Mouse (Mus musculus): ENCODE measurements around the gene Ube2k.
"Not testable (repeated sequence)": the region's sequence is repeated elsewhere in the genome, so short reads cannot be mapped to it uniquely, and the experiment has no call there.

The Ube2k gene

DNA sequence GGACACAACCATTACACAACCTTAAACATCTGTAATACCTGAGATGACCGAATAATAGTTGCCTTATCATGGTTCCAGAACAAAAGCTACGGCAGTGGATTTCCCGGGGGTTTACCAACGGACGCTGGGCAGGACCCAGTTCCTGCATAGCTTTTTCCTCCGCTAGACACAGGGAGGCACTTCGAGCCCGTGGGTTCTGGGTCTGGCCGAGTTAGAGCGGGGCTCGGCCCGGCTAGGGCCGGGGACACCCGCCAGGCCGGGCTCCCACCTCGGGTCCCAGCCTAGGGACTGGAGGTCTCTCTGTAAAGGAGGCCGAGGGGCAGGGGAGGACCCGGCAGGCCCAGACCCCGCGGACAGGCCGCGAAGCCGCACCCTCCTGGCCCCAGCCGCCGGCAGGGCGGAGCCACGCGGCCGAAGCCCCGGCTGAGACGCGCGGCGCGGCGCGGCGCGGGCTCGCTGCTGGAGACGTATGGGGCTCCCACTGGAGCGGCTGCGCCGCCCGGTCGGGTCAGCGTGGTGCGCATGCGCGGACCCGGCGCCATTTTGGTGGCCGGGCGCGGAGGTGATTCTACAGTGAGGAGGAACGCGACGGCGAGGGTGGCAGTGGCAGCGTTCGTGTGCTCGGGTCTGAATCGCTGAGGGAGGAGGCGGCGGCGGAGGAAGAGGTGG, at the start of gene Ube2k, which contains the start of gene Smim14:
TSS of gene Ube2k (plus strand) at position 483 of the 669 bp plus-strand sequence.
TSS of gene Smim14 (minus strand) at position 434 of the 669 bp plus-strand sequence.
- DNase-seq (ENCODE audit: low spot score in 2 of 2), result peak; percentile 86 to 90

DNA sequence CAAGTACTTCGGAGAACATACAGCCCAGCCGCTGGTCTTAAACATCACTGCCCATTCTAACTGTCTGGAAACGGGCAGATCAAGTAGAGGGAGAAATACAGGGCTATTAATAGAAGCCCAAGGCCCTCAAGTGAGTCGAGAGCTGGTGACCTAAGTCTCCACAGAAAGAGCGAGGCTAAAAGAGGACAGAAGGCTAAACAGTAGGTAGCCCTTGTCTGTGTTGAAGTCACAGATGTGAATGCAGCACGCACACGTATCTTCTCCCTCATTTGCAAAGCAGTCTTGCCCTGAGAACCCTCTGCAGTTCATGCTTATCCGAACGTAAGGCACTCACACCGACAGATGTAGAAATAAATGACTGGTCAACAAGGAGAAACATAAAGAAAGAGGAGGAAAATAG, 49.7 kb upstream of the Ube2k start:
- no peak for DNase-seq (ENCODE audit: low spot score in 2 of 2)

GRCm38 (mm10) chr5:65488725-65489124, 48.3 kb upstream of the Ube2k start:
- no peak for DNase-seq (ENCODE audit: low spot score in 2 of 2)

DNA sequence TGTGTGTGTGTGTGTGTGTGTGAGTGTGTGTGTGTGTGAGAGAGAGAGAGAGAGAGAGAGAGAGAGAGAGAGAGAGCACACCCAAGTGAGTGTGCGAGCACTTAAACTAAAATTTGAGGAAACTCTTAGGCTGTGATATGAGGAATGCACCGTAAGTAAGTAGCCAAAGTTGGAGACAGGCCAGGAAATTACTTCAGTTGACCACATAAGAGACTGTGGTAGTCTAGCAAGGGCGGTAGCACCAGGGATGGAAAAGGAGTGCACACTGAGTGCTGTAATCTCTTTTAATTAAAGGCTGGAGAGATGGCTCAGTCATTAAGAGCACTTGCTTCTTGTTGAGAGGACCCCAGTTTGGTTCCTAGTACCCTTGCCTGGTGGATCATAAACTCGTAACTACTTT, 47.2 kb upstream of the Ube2k start:
- DNase-seq (ENCODE audit: low spot score in 2 of 2), result no peak

DNA sequence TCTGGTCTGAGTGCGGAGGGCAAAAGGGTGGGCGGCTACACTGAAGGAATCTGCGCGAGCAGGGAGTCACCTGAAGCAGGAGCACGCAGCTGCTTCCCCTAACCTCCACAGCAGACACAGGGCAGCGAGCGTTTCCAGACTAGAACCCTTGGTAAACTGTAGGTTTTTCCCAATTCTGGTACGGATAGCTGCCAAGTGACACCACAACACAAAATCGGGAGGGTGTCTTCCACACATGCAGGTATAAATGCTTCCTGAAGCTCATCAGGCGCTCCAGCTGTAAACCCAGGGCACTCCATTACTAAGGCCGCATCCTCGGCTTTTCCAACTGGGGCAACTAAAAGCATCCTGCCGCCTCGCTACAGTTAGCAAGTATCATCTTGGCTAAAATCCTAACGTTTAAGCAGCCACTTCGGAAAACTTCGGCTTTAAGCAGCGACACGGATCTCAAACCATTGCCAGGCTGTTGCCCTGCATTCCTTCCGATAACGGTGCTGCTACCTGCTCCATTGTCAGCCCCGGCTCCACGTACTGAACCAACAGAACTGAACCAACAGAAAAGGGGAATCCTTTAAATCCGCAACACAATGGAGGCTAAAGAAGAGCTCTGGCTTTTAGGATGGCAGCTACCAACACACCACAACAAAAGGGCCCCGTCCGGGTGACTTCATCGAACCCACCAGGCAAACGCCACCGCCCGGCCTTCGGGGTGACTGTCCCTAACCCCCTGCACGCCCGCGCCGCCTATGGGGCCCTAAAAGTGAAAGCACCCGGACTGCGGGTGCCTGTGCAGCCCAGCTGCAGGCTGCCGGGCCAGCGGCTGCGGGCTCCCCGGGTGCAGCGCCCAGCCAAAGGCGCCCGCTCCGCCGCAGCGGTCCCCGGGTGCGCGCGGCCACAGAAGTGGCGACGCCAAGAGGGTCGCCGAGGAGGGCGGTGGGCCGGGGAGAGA, 45.0 kb upstream of the Ube2k start:
- DNase-seq (ENCODE audit: low spot score in 2 of 2), result peak; percentile 35 to 43

- peak; percentile 89 to 92 for DNase-seq (ENCODE audit: low spot score in 2 of 2)
Measured at GRCm38 (mm10) chr5:65492716-65493531, 44.1 kb upstream of the Ube2k start, which contains the start of gene Gm43552. TSS of gene Gm43552 (minus strand) at chr5:65492833.

- DNase-seq (ENCODE audit: low spot score in 2 of 2), result no peak
Measured at GRCm38 (mm10) chr5:65500231-65500630, 36.8 kb upstream of the Ube2k start.

DNA sequence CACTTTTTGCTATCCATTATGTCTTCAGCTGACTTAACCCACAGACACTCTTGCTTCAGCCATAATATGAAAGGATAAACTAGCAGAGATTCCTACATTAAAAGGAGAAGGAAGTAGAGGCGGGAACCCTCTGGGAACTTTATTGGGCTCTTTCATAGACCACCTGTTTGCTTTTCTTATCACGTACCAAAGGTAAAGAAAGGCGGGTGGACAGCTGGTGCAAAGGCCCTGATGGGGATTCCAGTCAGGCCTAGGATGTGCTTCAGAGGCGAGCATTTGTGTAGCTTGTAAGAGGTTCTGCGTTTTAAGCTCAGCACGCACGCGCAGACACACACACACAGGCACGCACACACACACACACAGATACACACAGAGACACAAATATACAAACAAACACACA, 35.6 kb upstream of the Ube2k start:
- no peak for DNase-seq (ENCODE audit: low spot score in 2 of 2)

DNA sequence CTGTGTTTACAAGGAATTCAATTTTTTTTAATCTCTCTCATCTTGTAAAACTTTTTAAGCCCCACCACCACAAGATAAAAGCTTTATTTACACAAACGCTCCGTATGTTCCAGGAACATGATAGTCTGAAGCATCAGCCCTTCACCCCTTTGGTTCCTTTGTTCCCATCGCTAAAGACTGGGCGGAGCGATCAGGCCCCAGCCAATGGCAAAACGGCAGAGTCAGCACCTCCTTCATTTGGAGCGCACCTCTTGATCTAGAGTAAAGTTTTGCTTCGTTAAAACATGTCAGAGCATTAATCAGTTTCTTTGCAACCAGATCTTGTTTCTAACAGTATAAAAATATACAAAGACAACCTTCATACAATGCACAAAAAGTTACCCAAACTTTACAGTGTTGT, 31.2 kb upstream of the Ube2k start:
- no peak for DNase-seq (ENCODE audit: low spot score in 2 of 2)

DNA sequence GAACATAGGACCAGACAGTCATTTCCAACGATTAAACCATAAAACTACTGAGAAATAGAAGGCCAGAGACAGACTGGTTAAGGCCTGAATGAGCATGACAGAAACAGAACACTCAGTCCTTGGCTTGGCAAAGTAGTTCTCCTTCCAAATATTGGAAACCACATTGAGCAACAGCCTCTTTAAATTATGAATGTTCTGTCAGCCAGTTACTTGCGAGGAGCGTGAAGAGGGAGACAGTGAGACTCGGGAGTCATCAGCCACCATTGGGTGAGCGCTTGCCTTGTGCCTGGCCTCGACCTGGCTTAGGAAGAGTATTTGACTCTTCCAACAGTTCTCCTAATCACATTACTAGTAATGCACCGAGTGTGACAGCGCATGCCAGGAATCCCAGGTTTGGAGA, 28.6 kb upstream of the Ube2k start:
- no peak for DNase-seq (ENCODE audit: low spot score in 2 of 2)

DNA sequence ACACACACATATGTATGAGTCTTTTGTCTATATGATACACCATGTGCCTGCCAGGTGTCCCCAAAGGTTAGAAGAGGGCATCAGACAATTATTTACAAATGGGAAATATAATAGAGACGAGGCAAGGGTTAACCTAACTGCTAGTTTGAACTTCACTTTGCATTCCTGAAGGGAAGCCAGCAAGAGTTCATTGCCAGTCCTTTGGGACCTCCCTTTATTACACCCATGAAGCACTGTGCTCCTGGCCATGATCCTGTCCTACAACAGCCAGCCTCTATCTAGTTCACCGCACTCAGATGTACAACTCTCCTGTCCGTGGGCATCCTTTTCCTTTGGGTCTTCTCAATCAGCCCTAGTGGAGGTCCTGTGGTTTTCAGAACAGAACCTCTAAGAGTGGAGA, 23.5 kb upstream of the Ube2k start:
- DNase-seq (ENCODE audit: low spot score in 2 of 2), result no peak

DNA sequence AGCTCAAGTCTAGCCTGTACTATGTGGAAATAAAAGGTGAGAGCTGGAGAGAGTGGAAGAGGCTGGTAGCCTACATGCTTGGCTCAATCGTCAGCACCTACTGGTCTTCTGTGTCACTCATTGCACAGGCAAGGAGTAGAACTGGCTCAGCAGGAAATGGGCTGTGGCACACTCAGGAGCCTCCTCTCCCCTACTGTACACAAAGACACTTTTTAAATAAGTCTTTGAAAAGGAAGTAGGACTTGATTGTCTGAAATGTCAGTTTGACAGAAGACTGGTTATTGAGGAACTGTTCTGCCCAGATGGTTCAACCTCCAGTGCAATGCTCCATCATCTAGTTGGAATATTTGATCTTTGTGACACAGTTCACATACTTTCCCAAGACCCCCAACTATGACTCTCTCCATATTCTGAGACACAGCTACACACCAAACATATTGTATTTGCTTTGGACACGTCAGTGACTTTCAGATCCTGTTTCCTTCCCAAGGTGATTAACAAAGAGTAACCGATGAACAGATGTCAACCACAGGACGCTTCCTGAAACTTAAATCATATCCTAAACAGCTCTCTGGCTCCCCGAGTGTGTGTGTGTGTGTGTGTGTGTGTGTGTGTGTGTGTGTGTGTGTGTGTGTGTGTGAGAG, 22.3 kb upstream of the Ube2k start:
- no peak for DNase-seq (ENCODE audit: low spot score in 2 of 2)

DNA sequence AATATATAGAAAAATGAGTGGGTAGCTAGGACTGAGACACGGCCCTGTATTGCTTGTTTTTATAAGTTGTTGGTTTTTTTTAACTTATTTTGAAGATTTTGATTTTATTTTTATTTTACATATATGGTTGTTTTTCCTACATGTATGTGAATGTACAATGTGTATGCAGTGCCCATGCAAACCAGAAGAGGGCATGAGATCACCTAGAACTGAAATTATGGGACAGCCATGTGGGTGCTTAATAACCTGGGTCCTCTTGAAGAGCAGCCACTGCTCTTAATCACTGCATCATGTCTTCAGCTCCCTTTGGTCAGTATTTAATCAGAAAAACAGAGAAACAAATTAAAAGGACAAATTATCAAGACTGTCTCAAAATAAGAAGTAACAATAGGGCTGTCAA, 15.2 kb upstream of the Ube2k start:
- DNase-seq (ENCODE audit: low spot score in 2 of 2), result no peak

- DNase-seq (ENCODE audit: low spot score in 2 of 2), result no peak
Measured at GRCm38 (mm10) chr5:65524831-65525230, 12.2 kb upstream of the Ube2k start.

DNA sequence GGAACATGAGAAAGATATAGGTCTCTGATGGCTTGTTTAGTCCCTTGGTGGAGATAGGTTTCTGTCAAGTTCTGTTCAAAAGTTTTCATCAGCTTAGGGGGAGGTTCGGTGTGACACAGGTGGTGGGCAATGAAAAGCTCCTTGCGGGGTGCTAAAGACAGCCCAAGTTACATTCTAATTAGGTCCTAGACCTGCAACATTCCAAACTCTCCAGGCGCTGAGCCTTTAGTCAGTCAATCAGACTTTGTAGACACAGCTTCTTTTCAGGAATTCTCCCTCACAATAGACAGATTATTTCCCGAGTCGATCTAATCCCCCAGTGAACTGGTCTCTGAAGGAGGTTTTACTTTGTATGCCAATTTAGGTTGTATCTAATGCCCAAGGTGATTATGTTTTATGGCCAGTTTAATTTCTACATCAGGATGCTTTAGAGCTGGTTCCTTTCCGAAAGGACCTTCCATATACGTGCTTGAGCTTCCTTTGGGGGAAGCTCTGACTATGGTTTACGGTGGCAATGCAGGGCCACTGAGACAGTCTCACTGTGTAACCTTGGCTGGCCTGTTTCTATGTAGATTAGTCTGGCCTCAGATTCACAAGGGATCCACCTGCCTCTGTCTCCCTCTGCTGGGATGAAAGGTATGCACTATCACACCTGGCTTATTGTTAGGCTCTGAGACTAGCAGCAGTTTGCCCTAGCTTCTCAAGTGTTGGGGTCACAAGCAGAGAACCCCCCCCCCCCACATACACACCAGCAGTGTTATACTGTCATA, 11.2 kb upstream of the Ube2k start:
- DNase-seq (ENCODE audit: low spot score in 2 of 2), result no peak

- no peak for DNase-seq (ENCODE audit: low spot score in 2 of 2)
Measured at GRCm38 (mm10) chr5:65531283-65531682, 5.8 kb upstream of the Ube2k start.

DNA sequence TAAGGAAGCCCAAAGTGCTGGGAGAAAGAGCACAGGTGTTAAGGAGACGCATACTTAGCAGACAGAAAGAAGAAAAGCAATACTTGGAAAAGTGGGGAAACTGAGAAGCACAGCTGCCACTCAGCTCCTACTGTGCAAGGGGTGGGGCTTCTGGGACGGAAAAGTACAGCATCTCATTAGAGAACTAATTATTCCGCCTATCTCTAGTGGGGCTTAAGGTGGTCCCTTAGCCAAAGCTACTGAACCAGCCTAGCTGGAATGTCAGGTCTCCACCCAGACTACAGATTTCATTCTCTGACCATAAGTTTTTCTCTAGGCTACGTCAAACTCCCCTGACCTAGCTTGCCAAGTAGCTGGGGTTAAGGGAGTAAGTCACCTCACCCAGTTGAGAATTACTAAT, 2.5 kb upstream of the Ube2k start:
- DNase-seq (ENCODE audit: low spot score in 2 of 2), result no peak

DNA sequence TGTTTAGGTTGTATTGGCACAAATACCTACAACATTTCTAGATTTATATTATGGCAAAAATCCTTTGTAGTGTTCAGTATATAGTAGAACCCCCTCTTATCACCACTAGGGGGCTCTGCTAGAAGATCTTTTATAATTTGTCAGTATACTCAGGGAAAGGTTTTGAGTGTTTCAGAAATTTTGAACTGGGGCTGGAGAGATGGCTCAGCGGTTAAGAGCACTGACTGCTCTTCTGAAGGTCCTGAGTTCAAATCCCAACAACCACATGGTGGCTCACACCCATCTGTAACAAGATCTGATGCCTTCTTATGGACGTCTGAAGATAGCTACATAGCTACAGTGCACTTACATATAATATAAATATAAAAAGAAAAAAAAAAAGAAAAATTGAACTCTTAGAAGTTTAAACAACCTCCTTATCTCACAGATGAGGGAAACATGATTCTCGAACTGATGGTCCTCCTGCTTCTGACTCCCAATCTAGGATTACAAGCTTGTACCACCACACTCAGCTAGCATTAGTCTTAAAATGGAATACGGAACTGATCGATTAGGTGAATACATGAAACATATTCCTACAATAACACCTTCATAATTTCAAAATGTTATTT, 1.5 kb upstream of the Ube2k start:
- DNase-seq (ENCODE audit: low spot score in 2 of 2), result no peak

- not testable (repeated sequence) for DNase-seq (ENCODE audit: low spot score in 2 of 2)
Measured at GRCm38 (mm10) chr5:65536068-65536465, 966 bp upstream of the Ube2k start.

DNA sequence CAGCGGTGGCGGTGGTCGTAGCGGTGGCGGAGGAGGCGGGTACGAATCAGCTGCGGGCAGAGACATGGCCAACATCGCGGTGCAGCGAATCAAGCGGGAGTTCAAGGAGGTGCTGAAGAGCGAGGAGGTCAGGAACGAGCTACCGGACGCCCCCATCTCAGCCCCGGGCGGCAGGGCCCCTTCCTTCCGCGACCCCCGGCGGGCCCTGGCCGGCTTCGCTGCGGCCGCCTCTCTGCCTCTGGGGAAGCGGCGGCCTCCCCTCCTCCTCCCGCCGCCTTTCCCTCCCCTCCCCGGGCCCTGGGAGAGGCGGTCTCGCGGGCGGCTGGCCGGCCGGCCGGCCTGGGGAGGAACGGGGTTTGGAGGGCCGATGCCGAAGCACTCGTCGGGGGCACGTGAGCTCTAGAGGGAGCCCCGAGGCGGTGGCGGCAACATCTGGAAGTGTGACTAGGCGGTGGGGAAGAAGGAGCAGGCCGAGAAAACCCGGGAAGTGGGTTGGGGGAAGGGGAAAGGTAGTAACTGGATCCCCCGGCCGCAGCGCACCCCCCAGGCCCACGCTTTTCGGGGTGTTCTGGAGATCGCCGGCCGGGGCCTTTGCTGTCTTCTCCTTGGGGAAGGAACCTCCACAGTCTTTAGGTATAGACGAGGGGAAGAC, 513 bp downstream of the Ube2k start:
- peak in 1 of 2 experiments; percentile 4 for DNase-seq (ENCODE audit: low spot score in 2 of 2)
